Mouse (Mus musculus) brain, adult 10 weeks (tissue): Measurements from ENCODE around the gene H2-Oa. TPM values are rescaled to one million over a fixed set of nuclear protein-coding genes. Genes with fewer than 3 reads are reported as not detected.

ENCODE experiments used
- polyA plus RNA-seq: library from polyadenylated mRNA; stranded (reverse); fragments of 350-450 nt; fragmentation: Illumina TruSeq; extraction: RNeasy Lipid Tissue Mini Kit (QIAGEN cat#74804); gene quantifications from one replicate; pipeline ENCODE4 v1.2.3, GENCODE M21; 2015; ENCODE audit warnings: low read depth, low replicate concordance

H2-Oa gene
- polyA plus RNA-seq, result 1.2 TPM

DNA sequence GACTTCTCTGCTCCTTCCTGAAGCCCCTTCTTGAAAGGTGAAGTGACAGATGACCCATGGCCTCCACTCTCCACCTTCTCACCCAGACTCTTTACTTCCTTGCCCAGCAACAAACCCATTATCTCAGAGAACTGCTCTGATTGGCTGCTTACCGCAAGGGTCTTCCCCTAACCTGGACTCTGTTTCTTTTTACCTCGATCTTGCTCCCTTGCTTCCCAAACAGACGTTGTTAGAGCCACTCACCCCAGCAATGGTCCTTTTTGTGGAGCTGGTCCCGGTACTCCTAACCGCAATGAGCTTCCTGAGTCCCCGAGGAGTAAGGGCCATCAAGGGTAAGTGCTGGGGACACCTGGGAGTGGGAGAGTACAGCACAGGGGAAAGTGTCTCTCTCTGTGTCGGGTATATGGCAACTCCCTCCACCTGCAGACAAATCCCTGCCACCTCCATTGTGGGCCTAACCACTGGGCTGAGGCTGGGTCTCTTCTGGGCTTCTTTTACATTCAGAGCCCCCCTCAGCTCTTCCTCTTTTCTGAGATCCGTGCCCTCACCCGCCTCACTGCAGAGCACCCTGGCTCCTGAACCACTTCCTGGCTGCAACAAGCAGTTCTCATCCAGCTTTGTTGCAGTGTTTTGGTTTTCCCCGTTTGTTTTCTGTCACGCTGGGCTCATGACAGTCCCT is at the start of gene H2-Oa:
Gene H2-Oa (plus strand): TSS at position 144 of the 679 bp plus-strand sequence.

GRCm38 (mm10) chr17:34119249-34120179 is 27.4 kb downstream of the H2-Oa start, which contains the start of gene H2-DMa:
H2-DMa (plus strand) TSS chr17:34119541.

GRCm38 (mm10) chr17:34122188-34122984 is 30.2 kb downstream of the H2-Oa start, which contains the start of gene Brd2:
Brd2 (minus strand) TSS chr17:34122634.

GRCm38 (mm10) chr17:34143033-34143432 is 50.9 kb downstream of the H2-Oa start, which contains the start of gene H2-DMb2:
H2-DMb2 (plus strand) TSS chr17:34143307.

Other genes starting within 250 kb of the H2-Oa start
- 25.9 TPM for gene Cd320, start 249.2 kb upstream of the H2-Oa start, polyA plus RNA-seq
- not detected for gene Gm7029, start 218.5 kb upstream of the H2-Oa start, polyA plus RNA-seq
- 1.2 TPM for gene Kifc1, start 201.7 kb upstream of the H2-Oa start, polyA plus RNA-seq
- gene Platr17, start 187.2 kb upstream of the H2-Oa start, polyA plus RNA-seq, result 1.1 TPM
- gene Daxx, start 182.9 kb upstream of the H2-Oa start, polyA plus RNA-seq, result 20.5 TPM
- gene Tapbp, start 176.4 kb upstream of the H2-Oa start, polyA plus RNA-seq, result 19.5 TPM
- gene Zbtb22, start 176.4 kb upstream of the H2-Oa start, polyA plus RNA-seq, result 25.3 TPM
- gene Rgl2, start 162.8 kb upstream of the H2-Oa start, polyA plus RNA-seq, result 73.9 TPM
- gene Pfdn6, start 152.0 kb upstream of the H2-Oa start, polyA plus RNA-seq, result 145 TPM
- gene Wdr46, start 151.7 kb upstream of the H2-Oa start, polyA plus RNA-seq, result 10.6 TPM
- 6.7 TPM for gene B3galt4, start 140.9 kb upstream of the H2-Oa start, polyA plus RNA-seq
- 65.0 TPM for gene Vps52, start 136.5 kb upstream of the H2-Oa start, polyA plus RNA-seq
- gene Rps18, start 136.3 kb upstream of the H2-Oa start, polyA plus RNA-seq, result 1,085 TPM
- 54.0 TPM for gene H2-K1, start 92.0 kb upstream of the H2-Oa start, polyA plus RNA-seq
- gene Ring1, start 67.7 kb upstream of the H2-Oa start, polyA plus RNA-seq, result 43.2 TPM
- 71.2 TPM for gene H2-Ke6, start 64.3 kb upstream of the H2-Oa start, polyA plus RNA-seq
- 90.9 TPM for gene Slc39a7, start 60.7 kb upstream of the H2-Oa start, polyA plus RNA-seq
- 71.9 TPM for gene Rxrb, start 60.5 kb upstream of the H2-Oa start, polyA plus RNA-seq
- 8.4 TPM for gene Col11a2, start 52.9 kb upstream of the H2-Oa start, polyA plus RNA-seq
- 15.6 TPM for gene H2-DMa, start 27.2 kb downstream of the H2-Oa start, polyA plus RNA-seq
- 127 TPM for gene Brd2, start 30.3 kb downstream of the H2-Oa start, polyA plus RNA-seq
- 0.57 TPM for gene H2-DMb2, start 51.0 kb downstream of the H2-Oa start, polyA plus RNA-seq
- 2.6 TPM for gene H2-DMb1, start 60.7 kb downstream of the H2-Oa start, polyA plus RNA-seq
- 2.1 TPM for gene Tap1, start 95.2 kb downstream of the H2-Oa start, polyA plus RNA-seq
- gene Psmb9, start 95.4 kb downstream of the H2-Oa start, polyA plus RNA-seq, result 3.4 TPM
- gene Psmb8, start 105.4 kb downstream of the H2-Oa start, polyA plus RNA-seq, result 7.5 TPM
- 5.0 TPM for gene Tap2, start 111.2 kb downstream of the H2-Oa start, polyA plus RNA-seq
- 1.2 TPM for gene H2-Ob, start 146.6 kb downstream of the H2-Oa start, polyA plus RNA-seq
- 3.8 TPM for gene H2-Ab1, start 165.3 kb downstream of the H2-Oa start, polyA plus RNA-seq
- gene H2-Aa, start 195.5 kb downstream of the H2-Oa start, polyA plus RNA-seq, result 4.1 TPM
- gene H2-Eb1, start 213.5 kb downstream of the H2-Oa start, polyA plus RNA-seq, result 4.5 TPM
- 0.12 TPM for gene H2-Eb2, start 233.3 kb downstream of the H2-Oa start, polyA plus RNA-seq